Mouse (Mus musculus) cerebellum, adult 2 months (tissue): ENCODE results near the gene Ap3d1. TPM values are rescaled to one million over a fixed set of nuclear protein-coding genes. Genes with fewer than 3 reads are reported as not detected.
A peak's percentile ranks its signal among the peaks of the same experiment; 100 is the strongest.

Experiments used
- DNase-seq, 2 experiments: peaks; one replicate each; pipeline ENCODE4 v3.0.0; 2021
- H3K27ac ChIP-seq: fragments of 200-500 bp; 2 replicates; pipeline ENCODE4 v1.5.1; 2012; ENCODE audit warnings: low read length, control low read depth, inconsistent platforms; ENCODE audit not compliant: insufficient read depth
- H3K27me3 ChIP-seq: fragments of 200-500 bp; 2 replicates; pipeline ENCODE4 v1.6.1; 2012; ENCODE audit warnings: inconsistent platforms, mild to moderate bottlenecking, low read length, moderate library complexity; ENCODE audit not compliant: control insufficient read depth, insufficient read depth
- H3K4me1 ChIP-seq: fragments of 200-500 bp; 2 replicates; pipeline ENCODE4 v1.6.1; 2011; ENCODE audit warnings: low read length; ENCODE audit not compliant: control insufficient read depth, insufficient read depth
- H3K4me3 ChIP-seq: fragments of 200-500 bp; replicated peaks from 2 replicates; pipeline ENCODE3; 2011; ENCODE audit warnings: mild to moderate bottlenecking, low read depth, low read length, control low read depth; ENCODE audit not compliant: insufficient read depth
- CTCF ChIP-seq: fragments of 200-500 bp; IDR thresholded peaks from 2 replicates; pipeline ENCODE4 v1.5.1; 2011; ENCODE audit warnings: low read depth, mild to moderate bottlenecking, control low read depth, low read length, moderate library complexity, borderline replicate concordance; ENCODE audit not compliant: insufficient read depth
- POLR2A ChIP-seq: fragments of 200-500 bp; IDR thresholded peaks from 2 replicates; pipeline ENCODE4 v1.6.1; 2011; ENCODE audit warnings: low read length, control low read depth, borderline replicate concordance; ENCODE audit not compliant: insufficient read depth
- WGBS: fragments of 180-500 bp; shearing (Covaris S2); methylation state at CpG from one replicate; pipeline ENCODE4 v1.1.7; 2018; 5-methylcytosine and 5-hydroxymethylcytosine counted together
- polyA plus RNA-seq: library from polyadenylated mRNA; depleted of rRNA; stranded (reverse); fragments of >200 nt; gene quantifications from 2 replicates; pipeline ENCODE4 v1.2.3, GENCODE M21; 2012

Ap3d1 gene
- polyA plus RNA-seq, 1 experiment = 175 TPM

GRCm38 (mm10) chr10:80671251-80671650, 70.8 kb downstream of the Ap3d1 start:
- no peak for DNase-seq
- H3K27me3 ChIP-seq = no peaks in the 10 kb centered on the region
- H3K27ac ChIP-seq = peak overlapping the region; percentile 60; the same call in 1 of the 2 replicates
- WGBS = 69% methylated on average over 4 of the region's 4 CpGs
- TF ChIP-seq CTCF (no peak), POLR2A (no peak)
- H3K4me3 ChIP-seq = no peak overlapping the region
- peaks cover 67% of the 10 kb centered on the region for H3K4me1 ChIP-seq

GRCm38 (mm10) chr10:80670531-80670930, 71.5 kb downstream of the Ap3d1 start:
- WGBS = 9% methylated on average over 2 of the region's 2 CpGs
- Histone ChIP-seq H3K27me3 (no peaks in the 10 kb centered on the region), H3K27ac (peak overlapping the region; percentile 46), H3K4me1 (peaks cover 74% of the 10 kb centered on the region), H3K4me3 (no peak overlapping the region)
- no peak for DNase-seq
- TF ChIP-seq POLR2A = no peak
- TF ChIP-seq CTCF = no peak

GRCm38 (mm10) chr10:80669737-80670485, 72.2 kb downstream of the Ap3d1 start:
- peak overlapping the region; percentile 46 for H3K27ac ChIP-seq
- TF ChIP-seq POLR2A (no peak), CTCF (no peak)
- WGBS = 14% methylated on average over 7 of the region's 7 CpGs
- DNase-seq = peak; percentile 77 to 82
- H3K4me1 ChIP-seq = peaks cover 78% of the 10 kb centered on the region
- H3K27me3 ChIP-seq = no peaks in the 10 kb centered on the region
- no peak overlapping the region for H3K4me3 ChIP-seq

GRCm38 (mm10) chr10:80669018-80669417, 73.0 kb downstream of the Ap3d1 start:
- WGBS = 61% methylated on average over 12 of the region's 12 CpGs
- peak overlapping the region; percentile 46 for H3K27ac ChIP-seq
- no peak for DNase-seq
- H3K4me1 ChIP-seq = peaks cover 77% of the 10 kb centered on the region
- no peak overlapping the region for H3K4me3 ChIP-seq
- TF ChIP-seq CTCF (no peak), POLR2A (no peak)
- no peaks in the 10 kb centered on the region for H3K27me3 ChIP-seq

- H3K27me3 ChIP-seq = no peaks in the 10 kb centered on the region
- 26% methylated on average over 11 of the region's 11 CpGs for WGBS
- TF ChIP-seq POLR2A = no peak
- no peak for TF ChIP-seq CTCF
- H3K4me1 ChIP-seq = peaks cover 75% of the 10 kb centered on the region
- peak; percentile 64 to 78 for DNase-seq
- no peak overlapping the region for H3K4me3 ChIP-seq
- H3K27ac ChIP-seq = peak overlapping the region; percentile 46; the same call in 1 of the 2 replicates
Observed at GRCm38 (mm10) chr10:80668614-80669013, 73.5 kb downstream of the Ap3d1 start.

GRCm38 (mm10) chr10:80666837-80667412, 75.1 kb downstream of the Ap3d1 start:
- DNase-seq = no peak
- Histone ChIP-seq H3K4me3 (no peak overlapping the region), H3K4me1 (peaks cover 59% of the 10 kb centered on the region), H3K27ac (no peak overlapping the region), H3K27me3 (no peaks in the 10 kb centered on the region)
- TF ChIP-seq POLR2A (no peak), CTCF (no peak)
- 69% methylated on average over 19 of the region's 19 CpGs for WGBS

- 66% methylated on average over 10 of the region's 10 CpGs for WGBS
- peaks cover 51% of the 10 kb centered on the region for H3K4me1 ChIP-seq
- H3K27ac ChIP-seq = no peak overlapping the region
- DNase-seq = no peak
- TF ChIP-seq CTCF (no peak), POLR2A (no peak)
- H3K27me3 ChIP-seq = no peaks in the 10 kb centered on the region
- H3K4me3 ChIP-seq = no peak overlapping the region
Observed at GRCm38 (mm10) chr10:80665981-80666733, 75.9 kb downstream of the Ap3d1 start.

- H3K4me3 ChIP-seq = no peak overlapping the region
- peak overlapping the region; percentile 61; the same call in 1 of the 2 replicates for H3K27ac ChIP-seq
- peaks cover 44% of the 10 kb centered on the region for H3K4me1 ChIP-seq
- H3K27me3 ChIP-seq = no peaks in the 10 kb centered on the region
- no peak for DNase-seq
- 49% methylated on average over 4 of the region's 4 CpGs for WGBS
- no peak for TF ChIP-seq CTCF
- TF ChIP-seq POLR2A = no peak
Observed at GRCm38 (mm10) chr10:80665459-80665858, 76.6 kb downstream of the Ap3d1 start.
